Mouse (Mus musculus) left cerebral cortex, postnatal 14 days (tissue): ENCODE data around the gene Hoxa4. TPM values are rescaled to one million over a fixed set of nuclear protein-coding genes. Genes with fewer than 3 reads are reported as not detected.

Source experiments
- microRNA-seq, 2 experiments: library from miRNA; unstranded; fragments of <30 nt; microRNA quantifications; one replicate each; pipeline ENCODE4 v1.2.0; 2022
- total RNA-seq, 2 experiments: library from RNA; stranded (reverse); gene quantifications; 2 replicates each; pipeline ENCODE4 v1.2.3; 2021

Gene Hoxa4
- total RNA-seq, 2 experiments from 2014 or later, result not detected

Small RNA genes lying within 50 kb of the gene (microRNA-seq; reads per million reads assigned to microRNA genes)
- 2.0 to 3.2 reads per million in 2 experiments for gene Mir196b

Other genes with a start within 250 kb of the Hoxa4 start
- 1 to 10 TPM; 6.9 to 7.4 TPM for gene Skap2, start 179.2 kb downstream of the Hoxa4 start, total RNA-seq
- not detected for gene Hoxa1, start 33.4 kb downstream of the Hoxa4 start, total RNA-seq
- not detected for gene Hoxa2, start 26.9 kb downstream of the Hoxa4 start, total RNA-seq
- gene 5730596B20Rik, start 14.3 kb downstream of the Hoxa4 start, total RNA-seq, result not detected
- gene Hoxa5, start 12.8 kb upstream of the Hoxa4 start, total RNA-seq, result not detected
- not detected for gene Hoxa6, start 17.0 kb upstream of the Hoxa4 start, total RNA-seq
- gene Hoxa3, start 21.6 kb upstream of the Hoxa4 start, total RNA-seq, result not detected
- not detected for gene Gm28308, start 21.6 kb upstream of the Hoxa4 start, total RNA-seq
- gene Hoxa7, start 30.1 kb upstream of the Hoxa4 start, total RNA-seq, result not detected
- gene Hoxa9, start 39.3 kb upstream of the Hoxa4 start, total RNA-seq, result not detected
- not detected for gene Hoxa10, start 49.1 kb upstream of the Hoxa4 start, total RNA-seq
- not detected for gene Hoxa11, start 54.1 kb upstream of the Hoxa4 start, total RNA-seq
- not detected for gene Hoxa13, start 69.1 kb upstream of the Hoxa4 start, total RNA-seq
- not detected for gene Evx1, start 121.7 kb upstream of the Hoxa4 start, total RNA-seq